Mouse (Mus musculus): ENCODE data around the gene Smad3. TPM values are rescaled to one million over a fixed set of nuclear protein-coding genes. Genes with fewer than 3 reads are reported as not detected.

The Smad3 gene
- polyA plus RNA-seq, 1 experiment = 33.5 TPM

DNA sequence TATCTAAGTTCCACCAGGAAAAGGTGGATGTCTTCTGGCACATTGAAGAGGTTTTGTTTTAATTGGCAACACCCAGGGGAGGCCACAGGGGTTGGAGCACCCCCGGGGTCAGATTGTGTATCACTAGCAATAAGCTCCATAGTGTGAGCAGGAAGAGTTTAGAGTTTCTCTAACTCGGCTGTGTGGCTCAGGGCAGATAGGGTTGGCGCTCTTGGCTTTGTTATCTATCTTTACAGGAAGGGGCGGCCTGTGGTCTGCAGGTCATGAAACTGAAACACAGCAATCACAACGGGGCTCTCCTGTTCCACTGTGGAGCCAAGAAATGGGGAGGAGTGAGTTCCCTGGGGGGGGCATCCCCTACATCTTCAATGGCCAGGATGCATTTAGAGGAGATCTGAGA is 27.7 kb upstream of the Smad3 start:
- Histone ChIP-seq H3K27ac (ENCODE audit: insufficient read depth, low read depth, low read length) (no peak overlapping the region), H3K4me1 (ENCODE audit: control insufficient read depth, insufficient read depth, low read length) (peaks cover 3% of the 10 kb centered on the region; the same call in 1 of the 2 replicates), H3K36me3 (ENCODE audit: control insufficient read depth, insufficient read depth, low read length) (no peaks in the 10 kb centered on the region), H3K27me3 (replicated peaks; ENCODE audit: control insufficient read depth, insufficient read depth, low read length) (no peaks in the 10 kb centered on the region), H3K4me3 (ENCODE audit: insufficient read depth, low read depth, low read length) (no peak overlapping the region)
- WGBS = 63% methylated on average over 5 of the region's 5 CpGs
- TF ChIP-seq CTCF (conservative IDR thresholded peaks at IDR 0.05; ENCODE audit: insufficient read depth, insufficient read length, low read depth, low read length) (no peak), POLR2A (IDR thresholded peaks at IDR 0.05; ENCODE audit: low read depth, low read length) (no peak)
- DNase-seq = no peak

GRCm38 (mm10) chr9:63784597-63784996 is 26.8 kb upstream of the Smad3 start:
- TF ChIP-seq CTCF (conservative IDR thresholded peaks at IDR 0.05; ENCODE audit: insufficient read depth, insufficient read length, low read depth, low read length) = no peak
- TF ChIP-seq POLR2A (IDR thresholded peaks at IDR 0.05; ENCODE audit: low read depth, low read length) = no peak
- no peak overlapping the region for H3K27ac ChIP-seq (ENCODE audit: insufficient read depth, low read depth, low read length)
- no peaks in the 10 kb centered on the region for H3K27me3 ChIP-seq (replicated peaks; ENCODE audit: control insufficient read depth, insufficient read depth, low read length)
- peaks cover 3% of the 10 kb centered on the region; the same call in 1 of the 2 replicates for H3K4me1 ChIP-seq (ENCODE audit: control insufficient read depth, insufficient read depth, low read length)
- no peak overlapping the region for H3K4me3 ChIP-seq (ENCODE audit: insufficient read depth, low read depth, low read length)
- no peaks in the 10 kb centered on the region for H3K36me3 ChIP-seq (ENCODE audit: control insufficient read depth, insufficient read depth, low read length)
- 42% methylated on average over 3 of the region's 3 CpGs for WGBS
- DNase-seq = peak; percentile 49

- WGBS = 51% methylated on average over 4 of the region's 4 CpGs
Observed at GRCm38 (mm10) chr9:63782744-63783143, 24.9 kb upstream of the Smad3 start.

GRCm38 (mm10) chr9:63781714-63782464 is 24.1 kb upstream of the Smad3 start:
- Histone ChIP-seq H3K4me3 (ENCODE audit: insufficient read depth, low read depth, low read length) (no peak overlapping the region), H3K36me3 (ENCODE audit: control insufficient read depth, insufficient read depth, low read length) (no peaks in the 10 kb centered on the region), H3K4me1 (ENCODE audit: control insufficient read depth, insufficient read depth, low read length) (peaks cover 3% of the 10 kb centered on the region; the same call in 1 of the 2 replicates), H3K27ac (ENCODE audit: insufficient read depth, low read depth, low read length) (no peak overlapping the region), H3K27me3 (replicated peaks; ENCODE audit: control insufficient read depth, insufficient read depth, low read length) (no peaks in the 10 kb centered on the region)
- DNase-seq = no peak
- TF ChIP-seq POLR2A (IDR thresholded peaks at IDR 0.05; ENCODE audit: low read depth, low read length) (no peak), CTCF (conservative IDR thresholded peaks at IDR 0.05; ENCODE audit: insufficient read depth, insufficient read length, low read depth, low read length) (no peak)
- 78% methylated on average over 7 of the region's 7 CpGs for WGBS

More at GRCm38 (mm10) chr9:63782744-63783143, 24.9 kb upstream of the Smad3 start:
- Histone ChIP-seq H3K36me3 (ENCODE audit: control insufficient read depth, insufficient read depth, low read length) (no peaks in the 10 kb centered on the region), H3K4me1 (ENCODE audit: control insufficient read depth, insufficient read depth, low read length) (peaks cover 3% of the 10 kb centered on the region; the same call in 1 of the 2 replicates), H3K27me3 (replicated peaks; ENCODE audit: control insufficient read depth, insufficient read depth, low read length) (no peaks in the 10 kb centered on the region), H3K27ac (ENCODE audit: insufficient read depth, low read depth, low read length) (no peak overlapping the region), H3K4me3 (ENCODE audit: insufficient read depth, low read depth, low read length) (no peak overlapping the region)
- DNase-seq = peak; percentile 43
- TF ChIP-seq POLR2A (IDR thresholded peaks at IDR 0.05; ENCODE audit: low read depth, low read length) (no peak), CTCF (conservative IDR thresholded peaks at IDR 0.05; ENCODE audit: insufficient read depth, insufficient read length, low read depth, low read length) (no peak)

DNA sequence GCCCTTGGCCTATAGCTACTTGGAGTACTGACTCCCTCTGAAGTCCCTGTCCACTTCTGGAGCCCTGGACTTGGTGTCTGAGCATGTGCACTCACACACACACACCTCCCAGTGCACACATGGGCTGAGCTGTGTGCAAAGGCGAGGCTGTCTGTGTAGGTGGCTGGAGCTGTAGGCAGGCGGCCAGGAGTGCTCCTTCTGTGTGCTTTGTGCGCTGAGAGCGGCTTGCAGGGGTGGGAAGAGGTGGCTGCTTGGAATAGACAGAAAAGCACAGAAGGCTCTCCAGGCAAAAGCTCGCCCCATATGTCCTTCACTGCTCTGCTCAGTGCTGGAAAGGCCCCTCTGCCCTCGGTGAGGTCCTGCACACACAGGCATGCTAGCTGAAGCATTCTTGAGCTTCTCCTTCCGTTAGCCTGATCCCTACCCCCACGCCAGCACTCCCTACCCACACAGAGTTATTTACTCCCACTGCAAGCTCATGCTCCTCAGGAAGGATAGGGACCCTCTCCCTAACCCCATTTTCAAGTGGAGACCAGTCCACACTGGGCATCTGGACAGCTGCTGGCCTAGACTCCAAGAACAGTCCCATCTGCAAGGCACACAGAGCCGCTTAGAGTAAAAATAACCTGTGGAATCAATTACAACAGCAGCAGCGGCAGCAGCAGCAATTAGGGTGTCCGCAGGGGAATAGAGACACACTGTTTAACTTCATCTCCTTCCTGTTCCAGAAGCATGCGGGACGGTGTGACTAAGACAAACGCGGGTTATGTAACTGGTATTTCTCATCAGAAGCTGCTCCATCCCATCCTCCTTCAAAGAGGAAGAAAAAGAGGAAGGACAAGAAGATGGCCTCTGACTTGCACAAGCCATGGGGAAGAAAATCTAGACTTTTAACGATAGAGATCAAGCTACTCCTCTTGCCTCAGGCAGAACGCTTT is 22.4 kb upstream of the Smad3 start:
- Histone ChIP-seq H3K4me1 (ENCODE audit: control insufficient read depth, insufficient read depth, low read length) (peaks cover 8% of the 10 kb centered on the region), H3K36me3 (ENCODE audit: control insufficient read depth, insufficient read depth, low read length) (no peaks in the 10 kb centered on the region), H3K27me3 (replicated peaks; ENCODE audit: control insufficient read depth, insufficient read depth, low read length) (no peaks in the 10 kb centered on the region), H3K27ac (ENCODE audit: insufficient read depth, low read depth, low read length) (no peak overlapping the region), H3K4me3 (ENCODE audit: insufficient read depth, low read depth, low read length) (no peak overlapping the region)
- DNase-seq = peak; percentile 27
- 55% methylated on average over 17 of the region's 17 CpGs for WGBS
- TF ChIP-seq POLR2A (IDR thresholded peaks at IDR 0.05; ENCODE audit: low read depth, low read length) = no peak
- TF ChIP-seq CTCF (conservative IDR thresholded peaks at IDR 0.05; ENCODE audit: insufficient read depth, insufficient read length, low read depth, low read length) = no peak

DNA sequence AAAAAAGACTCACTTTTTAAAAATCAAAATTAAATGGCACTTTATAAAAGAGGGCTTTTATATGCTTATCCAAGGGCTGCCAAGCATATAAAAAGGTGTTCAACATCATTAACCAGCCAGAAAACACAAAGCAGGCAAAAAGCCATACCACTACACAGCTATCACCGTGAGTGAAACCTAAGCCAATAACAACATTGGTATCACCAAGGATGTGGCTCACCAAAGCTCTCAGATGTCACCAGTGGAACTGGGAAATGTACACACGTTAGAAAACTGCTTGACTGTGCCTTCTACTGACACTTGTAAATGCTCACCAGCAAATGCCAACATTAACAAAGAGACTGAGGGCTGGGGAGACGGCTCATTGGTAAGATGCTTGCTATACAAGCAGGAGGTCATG is 18.9 kb upstream of the Smad3 start:
- DNase-seq = no peak
- Histone ChIP-seq H3K36me3 (ENCODE audit: control insufficient read depth, insufficient read depth, low read length) (no peaks in the 10 kb centered on the region), H3K4me3 (ENCODE audit: insufficient read depth, low read depth, low read length) (no peak overlapping the region), H3K27me3 (replicated peaks; ENCODE audit: control insufficient read depth, insufficient read depth, low read length) (no peaks in the 10 kb centered on the region), H3K27ac (ENCODE audit: insufficient read depth, low read depth, low read length) (no peak overlapping the region), H3K4me1 (ENCODE audit: control insufficient read depth, insufficient read depth, low read length) (peaks cover 14% of the 10 kb centered on the region)
- TF ChIP-seq POLR2A (IDR thresholded peaks at IDR 0.05; ENCODE audit: low read depth, low read length) = no peak
- TF ChIP-seq CTCF (conservative IDR thresholded peaks at IDR 0.05; ENCODE audit: insufficient read depth, insufficient read length, low read depth, low read length) = no peak
- 61% methylated on average over 3 of the region's 3 CpGs for WGBS
